In the genomic region with DNA sequence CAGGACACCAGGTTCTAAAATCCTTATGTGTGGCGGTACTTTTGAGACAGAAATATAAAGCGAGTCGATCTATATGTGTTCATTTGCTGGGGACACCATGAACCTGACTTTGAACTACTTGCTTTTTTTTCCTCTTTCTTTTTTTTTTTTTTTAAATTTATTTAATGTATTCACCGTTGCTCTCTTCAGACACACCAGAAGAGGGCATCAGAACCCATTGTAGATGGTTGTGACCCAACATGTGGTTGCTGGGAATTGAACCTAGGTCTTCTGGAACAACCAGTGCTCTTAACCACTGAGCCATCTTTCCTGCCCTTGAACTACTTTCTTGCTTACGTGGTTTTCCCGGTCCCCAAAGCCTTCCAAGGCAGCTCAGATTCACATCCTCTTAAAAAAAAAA, we compare ENCODE assay signal across 8 mouse cellular contexts. TPM values are rescaled to one million over a fixed set of nuclear protein-coding genes. Genes with fewer than 3 reads are reported as not detected.
DNase-seq lines count a peak whose midpoint lies in the region; ATAC-seq and TF ChIP-seq lines count a peak whose summit lies in the region.

No protein-coding gene starts in this region.

- no peak for TF ChIP-seq POLR2A in myocyte (IDR thresholded peaks at IDR 0.05; ENCODE audit: insufficient read length, low read depth)

- H3K79me2 ChIP-seq in myocyte (ENCODE audit: control insufficient read depth, insufficient read depth), result peaks cover 45% of the 10 kb centered on the region

- peak overlapping the region; percentile 78 for H3K4me2 ChIP-seq in kidney, postnatal 0 days (ENCODE audit: low read length)
- peak overlapping the region; percentile 77 for H3K4me2 ChIP-seq in hindbrain, postnatal 0 days (ENCODE audit: low read depth, low read length)
- peak overlapping the region; percentile 62 for H3K4me2 ChIP-seq in myocyte (ENCODE audit: low read depth)

- peaks cover 13% of the 10 kb centered on the region for H3K4me1 ChIP-seq in kidney, postnatal 0 days (replicated peaks; ENCODE audit: insufficient read depth, low read length)
- peaks cover 16% of the 10 kb centered on the region for H3K4me1 ChIP-seq in embryonic facial prominence, embryonic 10.5 days
- peaks cover 13% of the 10 kb centered on the region for H3K4me1 ChIP-seq in hindbrain, postnatal 0 days (ENCODE audit: insufficient read depth, low read length)

- ATAC-seq in kidney, postnatal 0 days (replicated peaks; ENCODE audit: low FRiP score, low read depth), result no peak
- no peak for ATAC-seq in hindbrain, postnatal 0 days
- ATAC-seq in inflammation-experienced regulatory T-cells, adult 6 months, result no peak

- H3K4me3 ChIP-seq in kidney, postnatal 0 days (replicated peaks; ENCODE audit: low read depth, low read length), result peak overlapping the region; percentile 84
- H3K4me3 ChIP-seq in embryonic facial prominence, embryonic 10.5 days, result peak overlapping the region; percentile 94
- peak overlapping the region; percentile 83 for H3K4me3 ChIP-seq in hindbrain, postnatal 0 days (ENCODE audit: low read length)
- peak overlapping the region; percentile 89 for H3K4me3 ChIP-seq in myocyte

- peak; percentile 19; the same call in 1 of the 2 replicates for TF ChIP-seq CTCF in kidney, postnatal 0 days (IDR thresholded peaks at IDR 0.05; ENCODE audit: low read depth)
- peak; percentile 46 for TF ChIP-seq CTCF in hindbrain, postnatal 0 days (IDR thresholded peaks at IDR 0.05; ENCODE audit: low read depth)

- H3K9ac ChIP-seq in kidney, postnatal 0 days (ENCODE audit: low read depth, low read length), result peak overlapping the region; percentile 67; the same call in 1 of the 2 replicates
- peak overlapping the region; percentile 83 for H3K9ac ChIP-seq in hindbrain, postnatal 0 days (replicated peaks; ENCODE audit: low read length)

- peak overlapping the region; percentile 62 for H3K27ac ChIP-seq in kidney, postnatal 0 days
- peak overlapping the region; percentile 90 for H3K27ac ChIP-seq in embryonic facial prominence, embryonic 10.5 days (replicated peaks)
- peak overlapping the region; percentile 92 for H3K27ac ChIP-seq in hindbrain, postnatal 0 days

- H3K36me3 ChIP-seq in kidney, postnatal 0 days (ENCODE audit: insufficient read depth, low read length), result no peaks in the 10 kb centered on the region
- peaks cover 33% of the 10 kb centered on the region for H3K36me3 ChIP-seq in embryonic facial prominence, embryonic 10.5 days (replicated peaks)
- no peaks in the 10 kb centered on the region for H3K36me3 ChIP-seq in hindbrain, postnatal 0 days (ENCODE audit: insufficient read depth, low read length)
- no peaks in the 10 kb centered on the region for H3K36me3 ChIP-seq in myocyte (ENCODE audit: control insufficient read depth, insufficient read depth)

- no peaks in the 10 kb centered on the region for H3K27me3 ChIP-seq in kidney, postnatal 0 days (ENCODE audit: insufficient read depth, low read length)
- H3K27me3 ChIP-seq in embryonic facial prominence, embryonic 10.5 days (replicated peaks; ENCODE audit: low read depth, poor library complexity, severe bottlenecking), result no peaks in the 10 kb centered on the region
- H3K27me3 ChIP-seq in hindbrain, postnatal 0 days (ENCODE audit: insufficient read depth, low read length), result no peaks in the 10 kb centered on the region
- H3K27me3 ChIP-seq in myocyte (ENCODE audit: control insufficient read depth, insufficient read depth, insufficient read length), result no peaks in the 10 kb centered on the region

- WGBS in kidney, postnatal 0 days, result 45% methylated on average over 6 of the region's 6 CpGs
- 46% methylated on average over 6 of the region's 6 CpGs for WGBS in embryonic facial prominence, embryonic 10.5 days
- WGBS in hindbrain, postnatal 0 days, result 44% methylated on average over 6 of the region's 6 CpGs

- no peak for DNase-seq in kidney, postnatal 0 days (ENCODE audit: low spot score)
- no peak for DNase-seq in kidney, postnatal 36 days
- no peak for DNase-seq in embryonic facial prominence, embryonic 10.5 days (ENCODE audit: low spot score)
- DNase-seq in hindbrain, postnatal 0 days (ENCODE audit: low spot score), result no peak
- no peak for DNase-seq in spleen, postnatal 14 days (ENCODE audit: low spot score in 2 of 2)
- no peak for DNase-seq in right cerebral cortex, postnatal 14 days

- H3ac ChIP-seq in myocyte (ENCODE audit: control insufficient read depth, insufficient read length), result peak overlapping the region; percentile 52

- no peaks in the 10 kb centered on the region for H3K9me3 ChIP-seq in kidney, postnatal 0 days (replicated peaks; ENCODE audit: low read length)
- no peaks in the 10 kb centered on the region for H3K9me3 ChIP-seq in embryonic facial prominence, embryonic 10.5 days
- H3K9me3 ChIP-seq in hindbrain, postnatal 0 days (ENCODE audit: low read length), result no peaks in the 10 kb centered on the region

TF ChIP-seq in myocyte, 11 proteins besides CTCF, POLR2A, EP300 and RAD21:
- TF ChIP-seq CEBPB (IDR thresholded peaks at IDR 0.05; ENCODE audit: insufficient read depth, poor library complexity, severe bottlenecking), result no peak
- TF ChIP-seq TCF3 (IDR thresholded peaks at IDR 0.05; ENCODE audit: insufficient read length, low read depth), result no peak
- TF ChIP-seq POLR2AphosphoS2 (IDR thresholded peaks at IDR 0.05; ENCODE audit: insufficient read length, low read depth), result no peak
- TF ChIP-seq MAX (IDR thresholded peaks at IDR 0.05; ENCODE audit: low read depth), result no peak
- no peak for TF ChIP-seq TCF12 (IDR thresholded peaks at IDR 0.05; ENCODE audit: insufficient read depth, poor library complexity, severe bottlenecking)
- no peak for TF ChIP-seq E2F4 (IDR thresholded peaks at IDR 0.05; ENCODE audit: insufficient read depth)
- no peak for TF ChIP-seq USF1 (IDR thresholded peaks at IDR 0.05; ENCODE audit: low read depth)
- no peak for TF ChIP-seq MYOG (IDR thresholded peaks at IDR 0.05; ENCODE audit: control insufficient read depth in 1 of 3, insufficient read depth in 1 of 3, insufficient read length in 2 of 3, low read depth in 2 of 3)
- TF ChIP-seq SRF (IDR thresholded peaks at IDR 0.05; ENCODE audit: control insufficient read depth, insufficient read length, low read depth), result no peak
- no peak for TF ChIP-seq MYOD1 (IDR thresholded peaks at IDR 0.05; ENCODE audit: control insufficient read depth in 1 of 3, insufficient read length in 2 of 3, low read depth in 2 of 3)
- TF ChIP-seq REST (IDR thresholded peaks at IDR 0.05; ENCODE audit: insufficient read depth, insufficient read length), result no peak

RNA-seq across cellular contexts. Expression of gene Mapk8ip3, which starts 0.5 kb away (rescaled TPM):
- polyA plus RNA-seq in kidney, postnatal 0 days (2015; fragmentation: Nextera tagmentation; extraction: Ambion mirVana), result 12.7 and 13.7 TPM in 2 replicates
- 40.8 and 40.9 TPM in 2 replicates for polyA plus RNA-seq in embryonic facial prominence, embryonic 10.5 days (2016; fragmentation: Nextera tagmentation; extraction: Ambion mirVana)
- total RNA-seq in hindbrain, postnatal 0 days (2014; rRNA removed), result 165 and 177 TPM in 2 replicates
- polyA plus RNA-seq in hindbrain, postnatal 0 days (2015; fragmentation: Nextera tagmentation; extraction: Ambion mirVana), result 62.0 and 62.4 TPM in 2 replicates
- 47.6 TPM for polyA plus RNA-seq in myocyte (2012; fragmentation: generic; extraction: Trizol)
- polyA plus RNA-seq in inflammation-experienced regulatory T-cells, adult 6 months (2017; shearing (Covaris generic)), result 10 to 100 TPM; 22.0 to 47.5 (median 34.9) TPM

RNA-seq across cellular contexts. Expression of gene Jpt2, which starts 23.2 kb away (rescaled TPM):
- 95.0 and 108 TPM in 2 replicates for polyA plus RNA-seq in kidney, postnatal 0 days (2015; fragmentation: Nextera tagmentation; extraction: Ambion mirVana)
- 386 and 400 TPM in 2 replicates for polyA plus RNA-seq in embryonic facial prominence, embryonic 10.5 days (2016; fragmentation: Nextera tagmentation; extraction: Ambion mirVana)
- 57.0 and 61.2 TPM in 2 replicates for total RNA-seq in hindbrain, postnatal 0 days (2014; rRNA removed)
- 63.1 and 68.5 TPM in 2 replicates for polyA plus RNA-seq in hindbrain, postnatal 0 days (2015; fragmentation: Nextera tagmentation; extraction: Ambion mirVana)
- 16.3 TPM for polyA plus RNA-seq in myocyte (2012; fragmentation: generic; extraction: Trizol)
- 10 to 100 TPM; 25.3 to 48.1 (median 32.1) TPM for polyA plus RNA-seq in inflammation-experienced regulatory T-cells, adult 6 months (2017; shearing (Covaris generic))

RNA-seq across cellular contexts. Expression of gene Nme3, which starts 41.0 kb away (rescaled TPM):
- polyA plus RNA-seq in kidney, postnatal 0 days (2015; fragmentation: Nextera tagmentation; extraction: Ambion mirVana), result 87.1 and 93.1 TPM in 2 replicates
- polyA plus RNA-seq in embryonic facial prominence, embryonic 10.5 days (2016; fragmentation: Nextera tagmentation; extraction: Ambion mirVana), result 47.3 and 50.1 TPM in 2 replicates
- 66.1 and 67.0 TPM in 2 replicates for total RNA-seq in hindbrain, postnatal 0 days (2014; rRNA removed)
- 92.6 and 95.1 TPM in 2 replicates for polyA plus RNA-seq in hindbrain, postnatal 0 days (2015; fragmentation: Nextera tagmentation; extraction: Ambion mirVana)
- polyA plus RNA-seq in myocyte (2012; fragmentation: generic; extraction: Trizol), result 23.7 TPM
- 10 to 100 TPM; 39.8 to 50.7 (median 45.7) TPM for polyA plus RNA-seq in inflammation-experienced regulatory T-cells, adult 6 months (2017; shearing (Covaris generic))

RNA-seq across cellular contexts. Expression of gene Mrps34, which starts 42.4 kb away (rescaled TPM):
- polyA plus RNA-seq in kidney, postnatal 0 days (2015; fragmentation: Nextera tagmentation; extraction: Ambion mirVana), result 141 TPM in 2 replicates
- 102 and 105 TPM in 2 replicates for polyA plus RNA-seq in embryonic facial prominence, embryonic 10.5 days (2016; fragmentation: Nextera tagmentation; extraction: Ambion mirVana)
- 37.8 and 58.3 TPM in 2 replicates for total RNA-seq in hindbrain, postnatal 0 days (2014; rRNA removed)
- polyA plus RNA-seq in hindbrain, postnatal 0 days (2015; fragmentation: Nextera tagmentation; extraction: Ambion mirVana), result 124 and 136 TPM in 2 replicates
- polyA plus RNA-seq in myocyte (2012; fragmentation: generic; extraction: Trizol), result 142 TPM
- polyA plus RNA-seq in inflammation-experienced regulatory T-cells, adult 6 months (2017; shearing (Covaris generic)), result 10 to 100 TPM; 68.7 to 85.6 (median 71.2) TPM

RNA-seq across cellular contexts. Expression of gene Eme2, which starts 42.4 kb away (rescaled TPM):
- polyA plus RNA-seq in kidney, postnatal 0 days (2015; fragmentation: Nextera tagmentation; extraction: Ambion mirVana), result 29.5 and 29.6 TPM in 2 replicates
- polyA plus RNA-seq in embryonic facial prominence, embryonic 10.5 days (2016; fragmentation: Nextera tagmentation; extraction: Ambion mirVana), result 30.6 and 33.6 TPM in 2 replicates
- 34.9 and 49.5 TPM in 2 replicates for total RNA-seq in hindbrain, postnatal 0 days (2014; rRNA removed)
- polyA plus RNA-seq in hindbrain, postnatal 0 days (2015; fragmentation: Nextera tagmentation; extraction: Ambion mirVana), result 21.4 and 24.3 TPM in 2 replicates
- 12.5 TPM for polyA plus RNA-seq in myocyte (2012; fragmentation: generic; extraction: Trizol)
- polyA plus RNA-seq in inflammation-experienced regulatory T-cells, adult 6 months (2017; shearing (Covaris generic)), result 10 to 100 TPM; 16.4 to 26.2 (median 26.1) TPM
